Comparison of ENCODE assay signal across 23 mouse cellular contexts in genomic region chr2:31468857-31469256, GRCm38 (mm10). TPM values are rescaled to one million over a fixed set of nuclear protein-coding genes. Genes with fewer than 3 reads are reported as not detected.
DNase-seq lines count a peak whose midpoint lies in the region; ATAC-seq and TF ChIP-seq lines count a peak whose summit lies in the region.
"Had no signal": no experiment of that assay in that cellular context is flagged by ENCODE, and none has a peak within 500 bp of the region (broad histone marks: within the 10 kb centered on the region; RNA-seq: fewer than 3 reads in every experiment).

No protein-coding gene starts in this region.

- TF ChIP-seq CTCF in kidney, adult 2 months (conservative IDR thresholded peaks at IDR 0.05; ENCODE audit: insufficient read depth, insufficient read length, low read depth, low read length) = no peak
- no peak for TF ChIP-seq CTCF in liver, postnatal 0 days (IDR thresholded peaks at IDR 0.05; ENCODE audit: low read depth)
- TF ChIP-seq CTCF in ES-Bruce4 (IDR thresholded peaks at IDR 0.05; ENCODE audit: low read depth, low read length) = no peak
- no peak for TF ChIP-seq CTCF in hindbrain, postnatal 0 days (IDR thresholded peaks at IDR 0.05; ENCODE audit: low read depth)

- no peak for TF ChIP-seq EP300 in liver, postnatal 0 days (IDR thresholded peaks at IDR 0.05; ENCODE audit: low read depth)
- no peak for TF ChIP-seq EP300 in ES-Bruce4 (IDR thresholded peaks at IDR 0.05; ENCODE audit: insufficient read depth, low read depth, low read length)

- H3K9me3 ChIP-seq in kidney, embryonic 14.5 days (ENCODE audit: control insufficient read depth, low read length) = no peaks in the 10 kb centered on the region
- H3K9me3 ChIP-seq in liver, postnatal 0 days (ENCODE audit: low read length) = no peaks in the 10 kb centered on the region
- no peaks in the 10 kb centered on the region for H3K9me3 ChIP-seq in ES-Bruce4 (replicated peaks; ENCODE audit: control insufficient read depth, insufficient read depth, low read length, poor library complexity, severe bottlenecking)
- peaks cover under 1% of the 10 kb centered on the region; the same call in 1 of the 2 replicates for H3K9me3 ChIP-seq in forebrain, embryonic 13.5 days (replicated peaks)
- H3K9me3 ChIP-seq in hindbrain, postnatal 0 days (ENCODE audit: low read length) = no peaks in the 10 kb centered on the region
- H3K9me3 ChIP-seq: embryonic facial prominence, embryonic 10.5 days; embryonic facial prominence, embryonic 12.5 days; G1E had no signal

- no peaks in the 10 kb centered on the region for H3K27me3 ChIP-seq in kidney, adult 2 months (replicated peaks; ENCODE audit: control insufficient read depth, insufficient read depth, low read length)
- H3K27me3 ChIP-seq in kidney, embryonic 14.5 days (ENCODE audit: control insufficient read depth, insufficient read depth, low read length) = peaks cover 11% of the 10 kb centered on the region
- H3K27me3 ChIP-seq in liver, postnatal 0 days (ENCODE audit: insufficient read depth, low read length) = no peaks in the 10 kb centered on the region
- no peaks in the 10 kb centered on the region for H3K27me3 ChIP-seq in ES-Bruce4 (ENCODE audit: control insufficient read depth, insufficient read depth, low read length, poor library complexity, severe bottlenecking)
- peaks cover 63% of the 10 kb centered on the region for H3K27me3 ChIP-seq in forebrain, embryonic 13.5 days
- H3K27me3 ChIP-seq in hindbrain, postnatal 0 days (ENCODE audit: insufficient read depth, low read length) = peaks cover 24% of the 10 kb centered on the region
- H3K27me3 ChIP-seq: Patski had no signal

- no peak overlapping the region for H3K9ac ChIP-seq in kidney, embryonic 14.5 days (ENCODE audit: low read depth, low read length)
- no peak overlapping the region for H3K9ac ChIP-seq in liver, postnatal 0 days (replicated peaks)
- H3K9ac ChIP-seq in ES-Bruce4 (ENCODE audit: low read depth, poor library complexity, severe bottlenecking) = peak overlapping the region; percentile 43; the same call in 1 of the 2 replicates
- H3K9ac ChIP-seq in forebrain, embryonic 13.5 days = no peak overlapping the region
- no peak overlapping the region for H3K9ac ChIP-seq in hindbrain, postnatal 0 days (replicated peaks; ENCODE audit: low read length)
- H3K9ac ChIP-seq: embryonic facial prominence, embryonic 12.5 days had no signal

- TF ChIP-seq POLR2A in kidney, adult 2 months (IDR thresholded peaks at IDR 0.05; ENCODE audit: low read depth, low read length) = no peak
- no peak for TF ChIP-seq POLR2A in ES-Bruce4 (IDR thresholded peaks at IDR 0.05; ENCODE audit: insufficient read depth, low read length)

- 71% methylated on average over 7 of the region's 7 CpGs for WGBS in kidney, adult 2 months
- 80% methylated on average over 7 of the region's 7 CpGs for WGBS in kidney, embryonic 14.5 days
- WGBS in liver, postnatal 0 days (ENCODE audit: insufficient replicate concordance) = 88% methylated on average over 7 of the region's 7 CpGs
- 71% methylated on average over 7 of the region's 7 CpGs for WGBS in forebrain, embryonic 13.5 days
- WGBS in hindbrain, postnatal 0 days = 70% methylated on average over 7 of the region's 7 CpGs

- peak overlapping the region; percentile 47 for H3K27ac ChIP-seq in kidney, adult 2 months (ENCODE audit: insufficient read depth, low read depth, low read length)
- no peak overlapping the region for H3K27ac ChIP-seq in kidney, embryonic 14.5 days (ENCODE audit: low read depth, low read length)
- peak overlapping the region; percentile 76; the same call in 1 of the 2 replicates for H3K27ac ChIP-seq in liver, postnatal 0 days (ENCODE audit: low read depth)
- H3K27ac ChIP-seq in ES-Bruce4 (ENCODE audit: insufficient read depth, low read length) = no peak overlapping the region
- H3K27ac ChIP-seq in forebrain, embryonic 13.5 days = no peak overlapping the region
- no peak overlapping the region for H3K27ac ChIP-seq in hindbrain, postnatal 0 days
- H3K27ac ChIP-seq: embryonic facial prominence, embryonic 10.5 days; embryonic facial prominence, embryonic 12.5 days had no signal

- H3K36me3 ChIP-seq in kidney, adult 2 months (ENCODE audit: control insufficient read depth, insufficient read depth, low read length) = no peaks in the 10 kb centered on the region; the same call in 1 of the 2 replicates
- no peaks in the 10 kb centered on the region for H3K36me3 ChIP-seq in kidney, embryonic 14.5 days (ENCODE audit: control insufficient read depth, insufficient read depth, low read length)
- H3K36me3 ChIP-seq in liver, postnatal 0 days (replicated peaks; ENCODE audit: insufficient read depth, low read length) = no peaks in the 10 kb centered on the region; the same call in 1 of the 2 replicates
- no peaks in the 10 kb centered on the region for H3K36me3 ChIP-seq in ES-Bruce4 (ENCODE audit: control insufficient read depth, insufficient read depth, low read length, poor library complexity, severe bottlenecking)
- H3K36me3 ChIP-seq in forebrain, embryonic 13.5 days (ENCODE audit: poor library complexity, severe bottlenecking) = no peaks in the 10 kb centered on the region
- no peaks in the 10 kb centered on the region for H3K36me3 ChIP-seq in hindbrain, postnatal 0 days (ENCODE audit: insufficient read depth, low read length)
- H3K36me3 ChIP-seq: embryonic facial prominence, embryonic 10.5 days; embryonic facial prominence, embryonic 12.5 days; G1E had no signal

- no peak for ATAC-seq in kidney, embryonic 14.5 days (ENCODE audit: low FRiP score, low TSS enrichment)
- ATAC-seq in liver, postnatal 0 days = no peak
- ATAC-seq in forebrain, embryonic 13.5 days = no peak
- no peak for ATAC-seq in hindbrain, postnatal 0 days
- ATAC-seq: activated CD4-positive, CD25-positive, alpha-beta regulatory T cell, adult 4 months; CD4-positive, CD25-positive, alpha-beta regulatory T cell, adult 4 months; forebrain, embryonic 14.5 days; forebrain, embryonic 16.5 days; Patski had no signal

- peak; percentile 41 for DNase-seq in kidney, adult 2 months
- no peak for DNase-seq in liver, postnatal 0 days
- no peak for DNase-seq in liver
- no peak for DNase-seq in hindbrain, postnatal 0 days (ENCODE audit: low spot score)
- DNase-seq: adrenal gland, adult 8-10 months; adrenal gland, postnatal 14 days; adrenal gland, postnatal 36 days; B cell, adult 2 months; cerebellum, adult 11-12 months; cerebellum, adult 2 months; cerebellum, adult 9-10 months; cerebellum, postnatal 25 days had no signal

- no peak overlapping the region for H3K4me2 ChIP-seq in kidney, embryonic 14.5 days (replicated peaks; ENCODE audit: low read depth, low read length)
- no peak overlapping the region for H3K4me2 ChIP-seq in liver, postnatal 0 days (ENCODE audit: low read depth, low read length)
- no peak overlapping the region for H3K4me2 ChIP-seq in forebrain, embryonic 13.5 days
- no peak overlapping the region for H3K4me2 ChIP-seq in hindbrain, postnatal 0 days (ENCODE audit: low read depth, low read length)

- H3K4me1 ChIP-seq in kidney, adult 2 months (ENCODE audit: control insufficient read depth, insufficient read depth, low read length) = peaks cover 12% of the 10 kb centered on the region; the same call in 1 of the 2 replicates
- H3K4me1 ChIP-seq in kidney, embryonic 14.5 days (ENCODE audit: control insufficient read depth, insufficient read depth, low read length) = peaks cover 10% of the 10 kb centered on the region; the same call in 1 of the 2 replicates
- peaks cover 18% of the 10 kb centered on the region for H3K4me1 ChIP-seq in liver, postnatal 0 days (ENCODE audit: insufficient read depth)
- H3K4me1 ChIP-seq in ES-Bruce4 (ENCODE audit: control insufficient read depth, insufficient read depth, low read length) = peaks cover 2% of the 10 kb centered on the region
- peaks cover 15% of the 10 kb centered on the region for H3K4me1 ChIP-seq in forebrain, embryonic 13.5 days
- H3K4me1 ChIP-seq in hindbrain, postnatal 0 days (ENCODE audit: insufficient read depth, low read length) = 0 out of 2 replicates have a peak, but pooled peaks cover 12% of the 10 kb centered on the region

- H3K4me3 ChIP-seq in kidney, adult 2 months (ENCODE audit: insufficient read depth, low read depth, low read length) = no peak overlapping the region
- no peak overlapping the region for H3K4me3 ChIP-seq in kidney, embryonic 14.5 days (ENCODE audit: low read length)
- H3K4me3 ChIP-seq in liver, postnatal 0 days (ENCODE audit: low read depth, low read length) = no peak overlapping the region
- no peak overlapping the region for H3K4me3 ChIP-seq in ES-Bruce4 (ENCODE audit: low read depth, low read length)
- H3K4me3 ChIP-seq in forebrain, embryonic 13.5 days = no peak overlapping the region
- H3K4me3 ChIP-seq in hindbrain, postnatal 0 days (ENCODE audit: low read length) = no peak overlapping the region

RNA-seq across cellular contexts. Expression of gene Ass1, which starts 1.1 kb away (rescaled TPM):
- 2,247 and 2,656 TPM in 2 replicates for polyA plus RNA-seq in kidney, adult 2 months (2012; rRNA removed)
- 13.8 and 20.3 TPM in 2 replicates for polyA plus RNA-seq in kidney, embryonic 14.5 days (2014; fragmentation: Nextera tagmentation; extraction: Ambion mirVana)
- polyA plus RNA-seq in liver, postnatal 0 days (2015; fragmentation: Nextera tagmentation; extraction: Ambion mirVana) = 853 and 957 TPM in 2 replicates
- 168 and 176 TPM in 2 replicates for polyA plus RNA-seq in ES-Bruce4 (2011; ENCODE audit: insufficient read depth, insufficient read length, low read depth, missing spikeins)
- polyA plus RNA-seq in forebrain, embryonic 13.5 days (2015; fragmentation: Nextera tagmentation; extraction: Ambion mirVana) = 5.6 and 5.9 TPM in 2 replicates
- 25.3 and 33.3 TPM in 2 replicates for total RNA-seq in hindbrain, postnatal 0 days (2014; rRNA removed)
- 28.9 and 29.0 TPM in 2 replicates for polyA plus RNA-seq in hindbrain, postnatal 0 days (2015; fragmentation: Nextera tagmentation; extraction: Ambion mirVana)
- total RNA-seq: G1E had no signal
- polyA plus RNA-seq: G1E had no signal

Comparison
In these comparisons a context has a peak if more than half of its experiments do, and no peak if none do; other contexts are left out.
1. H3K27ac ChIP-seq: peak in kidney, adult 2 months (single experiment) and liver, postnatal 0 days (single experiment); none in kidney, embryonic 14.5 days (single experiment), ES-Bruce4 (single experiment), forebrain, embryonic 13.5 days (single experiment) and hindbrain, postnatal 0 days (single experiment).